Mouse (Mus musculus): ENCODE measurements around the gene Prss41. TPM values are rescaled to one million over a fixed set of nuclear protein-coding genes. Genes with fewer than 3 reads are reported as not detected.

Prss41 gene
- polyA plus RNA-seq, 1 experiment from 2014 or later, result 1.5 TPM

GRCm38 (mm10) chr17:23823018-23823417 lies 21.0 kb downstream of the Prss41 start:
- peaks cover 92% of the 10 kb centered on the region for H3K36me3 ChIP-seq
- 85% methylated on average over 16 of the region's 16 CpGs for WGBS
- peak; percentile 44; the same call in 1 of the 2 replicates for ATAC-seq

GRCm38 (mm10) chr17:23822094-23822493 lies 21.9 kb downstream of the Prss41 start:
- H3K4me1 ChIP-seq (replicated peaks), result peaks cover 8% of the 10 kb centered on the region
- H3K36me3 ChIP-seq, result peaks cover 99% of the 10 kb centered on the region
- H3K9ac ChIP-seq (replicated peaks), result no peak overlapping the region
- no peak for ATAC-seq
- 83% methylated on average over 6 of the region's 6 CpGs for WGBS
- H3K27ac ChIP-seq, result no peak overlapping the region
- no peaks in the 10 kb centered on the region for H3K27me3 ChIP-seq
- no peak overlapping the region for H3K4me3 ChIP-seq (replicated peaks)
- H3K9me3 ChIP-seq, result peaks cover 8% of the 10 kb centered on the region; the same call in 1 of the 2 replicates
- H3K4me2 ChIP-seq (replicated peaks), result no peak overlapping the region

More at GRCm38 (mm10) chr17:23823018-23823417, 21.0 kb downstream of the Prss41 start:
- peaks cover 17% of the 10 kb centered on the region for H3K4me1 ChIP-seq (replicated peaks)
- H3K27ac ChIP-seq, result no peak overlapping the region
- no peak overlapping the region for H3K4me2 ChIP-seq (replicated peaks)
- peaks cover 8% of the 10 kb centered on the region; the same call in 1 of the 2 replicates for H3K9me3 ChIP-seq
- H3K4me3 ChIP-seq (replicated peaks), result no peak overlapping the region
- H3K27me3 ChIP-seq, result no peaks in the 10 kb centered on the region
- H3K9ac ChIP-seq (replicated peaks), result no peak overlapping the region

- WGBS, result 98% methylated on average over 5 of the region's 5 CpGs
- H3K36me3 ChIP-seq, result peaks cover 100% of the 10 kb centered on the region
- H3K9me3 ChIP-seq, result peaks cover 8% of the 10 kb centered on the region; the same call in 1 of the 2 replicates
- H3K9ac ChIP-seq (replicated peaks), result no peak overlapping the region
- no peak for ATAC-seq
- H3K27ac ChIP-seq, result no peak overlapping the region
- no peaks in the 10 kb centered on the region for H3K4me1 ChIP-seq (replicated peaks)
- no peaks in the 10 kb centered on the region for H3K27me3 ChIP-seq
- no peak overlapping the region for H3K4me2 ChIP-seq (replicated peaks)
- no peak overlapping the region for H3K4me3 ChIP-seq (replicated peaks)
These were observed 23.2 kb downstream of the Prss41 start for GRCm38 (mm10) chr17:23820731-23821130.

GRCm38 (mm10) chr17:23819235-23819634 lies 24.7 kb downstream of the Prss41 start:
- Histone ChIP-seq H3K27me3 (no peaks in the 10 kb centered on the region), H3K9me3 (peaks cover 8% of the 10 kb centered on the region; the same call in 1 of the 2 replicates), H3K4me3 (replicated peaks) (no peak overlapping the region), H3K4me2 (replicated peaks) (no peak overlapping the region), H3K4me1 (replicated peaks) (no peaks in the 10 kb centered on the region), H3K27ac (no peak overlapping the region), H3K36me3 (peaks cover 100% of the 10 kb centered on the region), H3K9ac (replicated peaks) (no peak overlapping the region)
- 98% methylated on average over 25 of the region's 25 CpGs for WGBS
- no peak for ATAC-seq

GRCm38 (mm10) chr17:23818579-23818978 lies 25.4 kb downstream of the Prss41 start:
- Histone ChIP-seq H3K4me3 (replicated peaks) (no peak overlapping the region; the same call in 1 of the 2 replicates), H3K4me1 (replicated peaks) (no peaks in the 10 kb centered on the region), H3K9me3 (peaks cover 8% of the 10 kb centered on the region; the same call in 1 of the 2 replicates), H3K9ac (replicated peaks) (no peak overlapping the region), H3K27ac (no peak overlapping the region), H3K36me3 (peaks cover 99% of the 10 kb centered on the region), H3K4me2 (replicated peaks) (no peak overlapping the region), H3K27me3 (no peaks in the 10 kb centered on the region)
- WGBS, result 96% methylated on average over 8 of the region's 8 CpGs
- ATAC-seq, result no peak

GRCm38 (mm10) chr17:23815641-23816040 lies 28.3 kb downstream of the Prss41 start:
- no peak for ATAC-seq
- no peak overlapping the region for H3K4me3 ChIP-seq (replicated peaks)
- over 99% methylated on average over 16 of the region's 16 CpGs for WGBS
- no peak overlapping the region for H3K27ac ChIP-seq
- H3K9me3 ChIP-seq, result peaks cover 8% of the 10 kb centered on the region; the same call in 1 of the 2 replicates
- no peak overlapping the region for H3K9ac ChIP-seq (replicated peaks)
- H3K36me3 ChIP-seq, result peaks cover 96% of the 10 kb centered on the region
- no peaks in the 10 kb centered on the region for H3K27me3 ChIP-seq
- H3K4me2 ChIP-seq (replicated peaks), result no peak overlapping the region
- no peaks in the 10 kb centered on the region for H3K4me1 ChIP-seq (replicated peaks)

- no peak for ATAC-seq
- 96% methylated on average over 3 of the region's 3 CpGs for WGBS
- peaks cover 60% of the 10 kb centered on the region for H3K36me3 ChIP-seq
- H3K9ac ChIP-seq (replicated peaks), result no peak overlapping the region
- peaks cover 37% of the 10 kb centered on the region for H3K4me1 ChIP-seq (replicated peaks)
- no peak overlapping the region for H3K4me3 ChIP-seq (replicated peaks)
- H3K27me3 ChIP-seq, result no peaks in the 10 kb centered on the region
- H3K4me2 ChIP-seq (replicated peaks), result no peak overlapping the region
- no peaks in the 10 kb centered on the region for H3K9me3 ChIP-seq
- H3K27ac ChIP-seq, result no peak overlapping the region
These were observed 36.1 kb downstream of the Prss41 start for GRCm38 (mm10) chr17:23807918-23808317.

GRCm38 (mm10) chr17:23806867-23807266 lies 37.1 kb downstream of the Prss41 start:
- 90% methylated on average over 25 of the region's 25 CpGs for WGBS
- Histone ChIP-seq H3K27ac (peak overlapping the region; percentile 30; the same call in 1 of the 2 replicates), H3K36me3 (peaks cover 51% of the 10 kb centered on the region), H3K4me1 (replicated peaks) (peaks cover 37% of the 10 kb centered on the region), H3K9me3 (no peaks in the 10 kb centered on the region), H3K27me3 (no peaks in the 10 kb centered on the region), H3K4me2 (replicated peaks) (peak overlapping the region; percentile 20), H3K9ac (replicated peaks) (no peak overlapping the region), H3K4me3 (replicated peaks) (0 out of 2 replicates have a peak overlapping the region, but pooled peaks have one; percentile 14)
- ATAC-seq, result no peak

- no peak for ATAC-seq
- H3K27me3 ChIP-seq, result no peaks in the 10 kb centered on the region
- H3K4me3 ChIP-seq (replicated peaks), result peak overlapping the region; percentile 100
- peak overlapping the region; percentile 97 for H3K9ac ChIP-seq (replicated peaks)
- H3K4me2 ChIP-seq (replicated peaks), result peak overlapping the region; percentile 96
- H3K36me3 ChIP-seq, result peaks cover 30% of the 10 kb centered on the region
- H3K27ac ChIP-seq, result peak overlapping the region; percentile 99; the same call in 1 of the 2 replicates
- H3K4me1 ChIP-seq (replicated peaks), result peaks cover 37% of the 10 kb centered on the region
- H3K9me3 ChIP-seq, result no peaks in the 10 kb centered on the region
- WGBS, result 1% methylated on average over 8 of the region's 8 CpGs
These were observed 39.4 kb downstream of the Prss41 start for GRCm38 (mm10) chr17:23804426-23805085.

GRCm38 (mm10) chr17:23803366-23804041 lies 40.5 kb downstream of the Prss41 start:
- peak; percentile 68 for ATAC-seq
- peak overlapping the region; percentile 97 for H3K9ac ChIP-seq (replicated peaks)
- peak overlapping the region; percentile 96 for H3K4me2 ChIP-seq (replicated peaks)
- H3K36me3 ChIP-seq, result peaks cover 23% of the 10 kb centered on the region
- WGBS, result 1% methylated on average over 60 of the region's 83 CpGs
- H3K4me1 ChIP-seq (replicated peaks), result peaks cover 37% of the 10 kb centered on the region
- H3K4me3 ChIP-seq (replicated peaks), result peak overlapping the region; percentile 100
- peak overlapping the region; percentile 99 for H3K27ac ChIP-seq
- H3K9me3 ChIP-seq, result no peaks in the 10 kb centered on the region
- H3K27me3 ChIP-seq, result no peaks in the 10 kb centered on the region

- peak; percentile 99 for ATAC-seq
- H3K4me2 ChIP-seq (replicated peaks), result peak overlapping the region; percentile 96
- peaks cover 37% of the 10 kb centered on the region for H3K4me1 ChIP-seq (replicated peaks)
- H3K9ac ChIP-seq (replicated peaks), result peak overlapping the region; percentile 97
- 1% methylated on average over 56 of the region's 60 CpGs for WGBS
- no peaks in the 10 kb centered on the region for H3K9me3 ChIP-seq
- peaks cover 16% of the 10 kb centered on the region for H3K36me3 ChIP-seq
- H3K4me3 ChIP-seq (replicated peaks), result peak overlapping the region; percentile 100
- H3K27ac ChIP-seq, result peak overlapping the region; percentile 99
- H3K27me3 ChIP-seq, result no peaks in the 10 kb centered on the region
These were observed 41.1 kb downstream of the Prss41 start for GRCm38 (mm10) chr17:23802746-23803365.

- Histone ChIP-seq H3K27ac (no peak overlapping the region; the same call in 1 of the 2 replicates), H3K4me1 (replicated peaks) (peaks cover 26% of the 10 kb centered on the region), H3K4me2 (replicated peaks) (no peak overlapping the region), H3K36me3 (peaks cover 6% of the 10 kb centered on the region; the same call in 1 of the 2 replicates), H3K27me3 (no peaks in the 10 kb centered on the region), H3K9me3 (no peaks in the 10 kb centered on the region), H3K4me3 (replicated peaks) (no peak overlapping the region), H3K9ac (replicated peaks) (no peak overlapping the region)
- ATAC-seq, result no peak
- 93% methylated on average over 10 of the region's 10 CpGs for WGBS
These were observed 42.3 kb downstream of the Prss41 start for GRCm38 (mm10) chr17:23801627-23802026.
